In genomic region chr8:104383977-104384376, GRCm38 (mm10) we compare ENCODE assay signal across 11 mouse cellular contexts. TPM values are rescaled to one million over a fixed set of nuclear protein-coding genes. Genes with fewer than 3 reads are reported as not detected.
DNase-seq lines count a peak whose midpoint lies in the region; ATAC-seq lines count a peak whose summit lies in the region.
"Had no signal": no experiment of that assay in that cellular context is flagged by ENCODE, and none has a peak within 500 bp of the region (broad histone marks: within the 10 kb centered on the region; RNA-seq: fewer than 3 reads in every experiment).

No protein-coding gene starts in this region.

- H3K4me2 ChIP-seq in midbrain, embryonic 11.5 days = no peak overlapping the region
- no peak overlapping the region for H3K4me2 ChIP-seq in midbrain, embryonic 16.5 days (ENCODE audit: low read length)
- no peak overlapping the region for H3K4me2 ChIP-seq in stomach, embryonic 14.5 days (replicated peaks; ENCODE audit: low read depth, low read length)
- H3K4me2 ChIP-seq: limb, embryonic 13.5 days had no signal

- no peak overlapping the region for H3K4me3 ChIP-seq in midbrain, embryonic 11.5 days (ENCODE audit: low read depth, low read length)
- no peak overlapping the region for H3K4me3 ChIP-seq in midbrain, embryonic 16.5 days (ENCODE audit: low read depth, low read length)
- H3K4me3 ChIP-seq in stomach, embryonic 14.5 days (ENCODE audit: low read depth, low read length) = no peak overlapping the region
- H3K4me3 ChIP-seq: embryonic facial prominence, embryonic 10.5 days; limb, embryonic 13.5 days had no signal

- H3K9ac ChIP-seq in midbrain, embryonic 11.5 days (ENCODE audit: low read length) = no peak overlapping the region
- no peak overlapping the region for H3K9ac ChIP-seq in midbrain, embryonic 16.5 days (ENCODE audit: low read depth, low read length)
- no peak overlapping the region for H3K9ac ChIP-seq in stomach, embryonic 14.5 days (replicated peaks; ENCODE audit: low read depth, low read length)
- H3K9ac ChIP-seq: limb, embryonic 13.5 days had no signal

- ATAC-seq in midbrain, embryonic 11.5 days (ENCODE audit: low FRiP score) = no peak
- ATAC-seq in midbrain, embryonic 16.5 days = no peak
- peak; percentile 9; the same call in 1 of the 2 replicates for ATAC-seq in stomach, embryonic 14.5 days (ENCODE audit: insufficient number of reproducible peaks, insufficient read depth, low FRiP score, low read depth)

- DNase-seq in adrenal gland, adult 2 months = peak; percentile 45
- no peak for DNase-seq in adrenal gland, adult 8-10 months
- DNase-seq in midbrain, embryonic 11.5 days (ENCODE audit: low spot score, missing footprints) = peak; percentile 70
- peak; percentile 69 for DNase-seq in kidney, postnatal 10 days
- no peak for DNase-seq in thymus, postnatal 4 days
- DNase-seq in thymus, adult 18-20 months = no peak
- DNase-seq: right cerebral cortex, postnatal 14 days had no signal

- 80% methylated on average over 3 of the region's 3 CpGs for WGBS in midbrain, embryonic 11.5 days
- 83% methylated on average over 3 of the region's 3 CpGs for WGBS in midbrain, embryonic 16.5 days
- WGBS in stomach, embryonic 14.5 days = 74% methylated on average over 3 of the region's 3 CpGs

- peaks cover 16% of the 10 kb centered on the region for H3K4me1 ChIP-seq in midbrain, embryonic 11.5 days (ENCODE audit: control insufficient read depth, insufficient read depth, low read length)
- H3K4me1 ChIP-seq in midbrain, embryonic 16.5 days (ENCODE audit: control insufficient read depth, insufficient read depth, low read length) = peaks cover 31% of the 10 kb centered on the region
- H3K4me1 ChIP-seq in stomach, embryonic 14.5 days (ENCODE audit: control insufficient read depth, insufficient read depth, low read length) = peaks cover 42% of the 10 kb centered on the region

- no peak overlapping the region for H3K27ac ChIP-seq in midbrain, embryonic 11.5 days (ENCODE audit: low read depth, low read length)
- no peak overlapping the region for H3K27ac ChIP-seq in midbrain, embryonic 16.5 days (ENCODE audit: low read length)
- H3K27ac ChIP-seq in stomach, embryonic 14.5 days (ENCODE audit: low read length) = no peak overlapping the region
- H3K27ac ChIP-seq: embryonic facial prominence, embryonic 10.5 days; limb, embryonic 13.5 days had no signal

- no peaks in the 10 kb centered on the region for H3K9me3 ChIP-seq in midbrain, embryonic 11.5 days (ENCODE audit: control insufficient read depth, low read length)
- no peaks in the 10 kb centered on the region for H3K9me3 ChIP-seq in midbrain, embryonic 16.5 days (replicated peaks; ENCODE audit: control insufficient read depth, low read length, poor library complexity, severe bottlenecking)
- H3K9me3 ChIP-seq in stomach, embryonic 14.5 days (ENCODE audit: control insufficient read depth, low read depth, low read length) = no peaks in the 10 kb centered on the region
- H3K9me3 ChIP-seq: embryonic facial prominence, embryonic 10.5 days; limb, embryonic 13.5 days had no signal

- no peaks in the 10 kb centered on the region for H3K36me3 ChIP-seq in midbrain, embryonic 11.5 days (ENCODE audit: control insufficient read depth, insufficient read depth, low read length)
- no peaks in the 10 kb centered on the region for H3K36me3 ChIP-seq in midbrain, embryonic 16.5 days (ENCODE audit: control insufficient read depth, insufficient read depth, low read length)
- no peaks in the 10 kb centered on the region for H3K36me3 ChIP-seq in stomach, embryonic 14.5 days (ENCODE audit: control insufficient read depth, insufficient read depth, low read length)
- H3K36me3 ChIP-seq: embryonic facial prominence, embryonic 10.5 days; limb, embryonic 13.5 days had no signal

- H3K27me3 ChIP-seq in midbrain, embryonic 11.5 days (ENCODE audit: control insufficient read depth, insufficient read depth, low read length) = no peaks in the 10 kb centered on the region
- H3K27me3 ChIP-seq in midbrain, embryonic 16.5 days (ENCODE audit: control insufficient read depth, insufficient read depth, low read depth, low read length) = no peaks in the 10 kb centered on the region
- no peaks in the 10 kb centered on the region for H3K27me3 ChIP-seq in stomach, embryonic 14.5 days (ENCODE audit: control insufficient read depth, insufficient read depth, low read length)
- H3K27me3 ChIP-seq: limb, embryonic 13.5 days had no signal

RNA-seq across cellular contexts. Expression of gene Cmtm4, which starts 11.6 kb away (rescaled TPM):
- 10 to 100 TPM; 31.1 to 53.2 TPM for total RNA-seq in adrenal gland, adult 2 months (2021)
- 19.1 and 19.5 TPM in 2 replicates for polyA plus RNA-seq in adrenal gland, adult 2 months (2012; rRNA removed)
- 10 to 100 TPM; 41.3 to 57.6 (median 54.9) TPM for total RNA-seq in adrenal gland, adult 8-10 months (2022)
- polyA plus RNA-seq in midbrain, embryonic 11.5 days (2014; fragmentation: Nextera tagmentation; extraction: Ambion mirVana) = 2.2 and 2.6 TPM in 2 replicates
- 2.7 TPM in 2 replicates for polyA plus RNA-seq in midbrain, embryonic 16.5 days (2015; fragmentation: Nextera tagmentation; extraction: Ambion mirVana)
- 6.4 and 7.2 TPM in 2 replicates for polyA plus RNA-seq in stomach, embryonic 14.5 days (2014; fragmentation: Nextera tagmentation; extraction: Ambion mirVana)

RNA-seq across cellular contexts. Expression of gene Cmtm3, which starts 44.8 kb away (rescaled TPM):
- 100 to 1,000 TPM in 1 of 2 experiments, 10 to 100 TPM in 1; 56.9 to 110 TPM for total RNA-seq in adrenal gland, adult 2 months (2021)
- polyA plus RNA-seq in adrenal gland, adult 2 months (2012; rRNA removed) = 336 and 405 TPM in 2 replicates
- 100 to 1,000 TPM in 2 of 4 experiments, 10 to 100 TPM in 2; 54.3 to 135 (median 96.8) TPM for total RNA-seq in adrenal gland, adult 8-10 months (2022)
- polyA plus RNA-seq in midbrain, embryonic 11.5 days (2014; fragmentation: Nextera tagmentation; extraction: Ambion mirVana) = 70.3 and 74.3 TPM in 2 replicates
- 33.7 and 37.0 TPM in 2 replicates for polyA plus RNA-seq in midbrain, embryonic 16.5 days (2015; fragmentation: Nextera tagmentation; extraction: Ambion mirVana)
- polyA plus RNA-seq in stomach, embryonic 14.5 days (2014; fragmentation: Nextera tagmentation; extraction: Ambion mirVana) = 154 and 155 TPM in 2 replicates

RNA-seq across cellular contexts. Expression of gene Dync1li2, which starts 58.9 kb away (rescaled TPM):
- 100 to 1,000 TPM in 1 of 2 experiments, 10 to 100 TPM in 1; 90.6 to 168 TPM for total RNA-seq in adrenal gland, adult 2 months (2021)
- 9.5 and 10.5 TPM in 2 replicates for polyA plus RNA-seq in adrenal gland, adult 2 months (2012; rRNA removed)
- 100 to 1,000 TPM; 115 to 200 (median 123) TPM for total RNA-seq in adrenal gland, adult 8-10 months (2022)
- 87.6 and 98.2 TPM in 2 replicates for polyA plus RNA-seq in midbrain, embryonic 11.5 days (2014; fragmentation: Nextera tagmentation; extraction: Ambion mirVana)
- 114 and 136 TPM in 2 replicates for polyA plus RNA-seq in midbrain, embryonic 16.5 days (2015; fragmentation: Nextera tagmentation; extraction: Ambion mirVana)
- 58.4 and 69.2 TPM in 2 replicates for polyA plus RNA-seq in stomach, embryonic 14.5 days (2014; fragmentation: Nextera tagmentation; extraction: Ambion mirVana)

Comparison
In these comparisons a context has a peak if more than half of its experiments do, and no peak if none do; other contexts are left out.
1. DNase-seq: peak in adrenal gland, adult 2 months (single experiment), midbrain, embryonic 11.5 days (single experiment) and kidney, postnatal 10 days (single experiment); none in adrenal gland, adult 8-10 months (single experiment), thymus, postnatal 4 days (single experiment) and thymus, adult 18-20 months (0 of 2).